Mouse (Mus musculus): ENCODE measurements around the gene Tm2d1. TPM values are rescaled to one million over a fixed set of nuclear protein-coding genes. Genes with fewer than 3 reads are reported as not detected.

Gene Tm2d1
- polyA plus RNA-seq, 1 experiment from 2014 or later = 147 TPM

DNA sequence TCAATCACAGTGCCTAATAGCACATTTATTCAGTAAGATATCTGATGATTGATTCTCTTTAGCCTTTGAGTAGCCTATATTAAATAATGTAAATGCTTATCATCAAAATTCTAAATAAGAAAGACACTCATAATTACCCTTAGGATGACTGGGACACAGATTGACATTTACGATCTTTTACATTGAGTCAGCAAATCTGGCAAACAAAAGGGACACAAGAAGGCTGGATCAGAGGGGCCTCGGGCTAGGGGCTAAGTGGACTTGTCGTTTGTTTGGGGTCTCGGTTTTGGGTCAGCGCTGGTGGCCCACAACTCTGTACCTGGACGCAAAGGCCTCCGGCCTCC lies 12.2 kb upstream of the Tm2d1 start:
- no peaks in the 10 kb centered on the region for H3K9me3 ChIP-seq (ENCODE audit: control insufficient read depth, low read length)
- WGBS = 3% methylated on average over 7 of the region's 7 CpGs
- H3K9ac ChIP-seq (replicated peaks; ENCODE audit: low read depth, low read length) = peak overlapping the region; percentile 99
- H3K4me1 ChIP-seq (ENCODE audit: control insufficient read depth, insufficient read depth, low read length) = 0 out of 2 replicates have a peak, but pooled peaks cover 7% of the 10 kb centered on the region
- peak overlapping the region; percentile 90 for H3K4me2 ChIP-seq (ENCODE audit: low read depth, low read length)
- no peaks in the 10 kb centered on the region for H3K36me3 ChIP-seq (ENCODE audit: control insufficient read depth, insufficient read depth, low read length)
- ATAC-seq (ENCODE audit: low read depth) = peak; percentile 45
- H3K27ac ChIP-seq (ENCODE audit: low read depth, low read length) = peak overlapping the region; percentile 84
- H3K27me3 ChIP-seq (ENCODE audit: control insufficient read depth, insufficient read depth, low read length) = no peaks in the 10 kb centered on the region
- H3K4me3 ChIP-seq (ENCODE audit: low read depth, low read length) = peak overlapping the region; percentile 83

DNA sequence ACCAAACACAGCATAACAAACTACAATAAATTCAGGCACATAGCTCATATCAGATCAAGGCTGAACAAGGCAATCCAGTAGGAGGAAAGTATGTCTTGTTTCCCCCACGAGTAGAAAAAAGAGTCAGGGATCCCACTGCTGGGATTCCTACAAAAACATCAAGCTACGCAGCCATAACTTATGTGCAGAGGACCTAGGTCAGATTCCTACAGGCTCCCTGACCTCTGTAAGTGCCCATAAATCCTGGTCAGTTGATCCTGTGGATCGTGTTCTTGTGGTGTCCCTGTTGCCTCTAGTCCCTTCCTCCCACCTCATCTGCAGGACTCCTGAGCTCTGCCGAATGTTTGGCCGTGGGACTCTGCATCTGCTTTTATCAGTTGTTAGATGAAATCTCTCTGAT lies 1.9 kb upstream of the Tm2d1 start:
- ATAC-seq (ENCODE audit: low read depth) = no peak
- no peaks in the 10 kb centered on the region for H3K9me3 ChIP-seq (ENCODE audit: control insufficient read depth, low read length)

DNA sequence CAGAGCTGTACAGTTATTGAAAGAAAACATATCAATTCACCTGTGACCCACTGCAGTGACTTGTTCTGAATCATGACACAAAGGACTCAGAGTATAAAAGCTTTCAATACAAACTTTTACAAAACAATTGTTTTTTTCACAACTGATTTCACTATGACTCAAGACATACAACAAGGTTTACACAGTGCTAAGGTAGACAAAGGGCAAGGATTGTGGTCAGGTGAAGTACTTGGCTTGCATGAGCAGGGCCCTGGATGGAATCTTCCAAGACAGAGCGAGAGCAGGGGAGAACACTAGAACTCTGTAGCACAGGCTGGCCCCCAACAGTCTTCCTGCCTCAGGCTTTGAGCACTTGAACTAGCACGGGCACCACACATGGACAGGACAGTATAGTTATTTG lies 6.2 kb downstream of the Tm2d1 start:
- H3K36me3 ChIP-seq (ENCODE audit: control insufficient read depth, insufficient read depth, low read length) = no peaks in the 10 kb centered on the region
- H3K27me3 ChIP-seq (ENCODE audit: control insufficient read depth, insufficient read depth, low read length) = no peaks in the 10 kb centered on the region
- no peak overlapping the region for H3K9ac ChIP-seq (replicated peaks; ENCODE audit: low read depth, low read length)
- WGBS = 90% methylated on average over 2 of the region's 2 CpGs
- H3K9me3 ChIP-seq (ENCODE audit: control insufficient read depth, low read length) = no peaks in the 10 kb centered on the region
- no peak for ATAC-seq (ENCODE audit: low read depth)
- H3K4me3 ChIP-seq (ENCODE audit: low read depth, low read length) = no peak overlapping the region
- peaks cover 4% of the 10 kb centered on the region for H3K4me1 ChIP-seq (ENCODE audit: control insufficient read depth, insufficient read depth, low read length)
- H3K4me2 ChIP-seq (ENCODE audit: low read depth, low read length) = no peak overlapping the region
- no peak overlapping the region for H3K27ac ChIP-seq (ENCODE audit: low read depth, low read length)

More for the DNA sequence above, 1.9 kb upstream of the Tm2d1 start:
- Histone ChIP-seq H3K27me3 (ENCODE audit: control insufficient read depth, insufficient read depth, low read length) (no peaks in the 10 kb centered on the region), H3K4me3 (ENCODE audit: low read depth, low read length) (no peak overlapping the region), H3K36me3 (ENCODE audit: control insufficient read depth, insufficient read depth, low read length) (no peaks in the 10 kb centered on the region), H3K9ac (replicated peaks; ENCODE audit: low read depth, low read length) (no peak overlapping the region), H3K4me1 (ENCODE audit: control insufficient read depth, insufficient read depth, low read length) (peaks cover 9% of the 10 kb centered on the region), H3K4me2 (ENCODE audit: low read depth, low read length) (no peak overlapping the region), H3K27ac (ENCODE audit: low read depth, low read length) (no peak overlapping the region)
- 54% methylated on average over 5 of the region's 5 CpGs for WGBS

DNA sequence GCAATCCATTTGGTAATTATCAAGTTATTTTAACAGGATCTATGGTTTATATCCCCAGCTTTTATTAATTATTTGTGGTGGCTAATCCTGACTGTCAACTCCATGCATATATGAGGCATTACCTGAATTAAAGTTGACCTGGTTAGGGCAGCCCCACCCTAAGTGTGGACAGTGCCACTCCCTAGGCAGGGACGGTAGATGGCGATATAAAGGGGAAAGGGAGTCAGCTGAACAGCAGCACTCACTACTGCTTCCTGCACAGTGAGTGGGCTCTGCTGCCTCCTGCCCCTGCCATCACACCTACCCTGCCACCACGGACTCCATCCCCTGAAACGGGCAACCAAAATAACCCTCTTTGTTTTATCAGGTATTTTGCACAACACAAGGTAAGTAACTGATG lies 7.7 kb downstream of the Tm2d1 start:
- Histone ChIP-seq H3K4me2 (ENCODE audit: low read depth, low read length) (no peak overlapping the region), H3K36me3 (ENCODE audit: control insufficient read depth, insufficient read depth, low read length) (no peaks in the 10 kb centered on the region), H3K9ac (replicated peaks; ENCODE audit: low read depth, low read length) (no peak overlapping the region), H3K27me3 (ENCODE audit: control insufficient read depth, insufficient read depth, low read length) (no peaks in the 10 kb centered on the region), H3K4me3 (ENCODE audit: low read depth, low read length) (no peak overlapping the region), H3K4me1 (ENCODE audit: control insufficient read depth, insufficient read depth, low read length) (no peaks in the 10 kb centered on the region), H3K27ac (ENCODE audit: low read depth, low read length) (no peak overlapping the region), H3K9me3 (ENCODE audit: control insufficient read depth, low read length) (no peaks in the 10 kb centered on the region)
- WGBS = 61% methylated on average over 4 of the region's 4 CpGs
- ATAC-seq (ENCODE audit: low read depth) = no peak

DNA sequence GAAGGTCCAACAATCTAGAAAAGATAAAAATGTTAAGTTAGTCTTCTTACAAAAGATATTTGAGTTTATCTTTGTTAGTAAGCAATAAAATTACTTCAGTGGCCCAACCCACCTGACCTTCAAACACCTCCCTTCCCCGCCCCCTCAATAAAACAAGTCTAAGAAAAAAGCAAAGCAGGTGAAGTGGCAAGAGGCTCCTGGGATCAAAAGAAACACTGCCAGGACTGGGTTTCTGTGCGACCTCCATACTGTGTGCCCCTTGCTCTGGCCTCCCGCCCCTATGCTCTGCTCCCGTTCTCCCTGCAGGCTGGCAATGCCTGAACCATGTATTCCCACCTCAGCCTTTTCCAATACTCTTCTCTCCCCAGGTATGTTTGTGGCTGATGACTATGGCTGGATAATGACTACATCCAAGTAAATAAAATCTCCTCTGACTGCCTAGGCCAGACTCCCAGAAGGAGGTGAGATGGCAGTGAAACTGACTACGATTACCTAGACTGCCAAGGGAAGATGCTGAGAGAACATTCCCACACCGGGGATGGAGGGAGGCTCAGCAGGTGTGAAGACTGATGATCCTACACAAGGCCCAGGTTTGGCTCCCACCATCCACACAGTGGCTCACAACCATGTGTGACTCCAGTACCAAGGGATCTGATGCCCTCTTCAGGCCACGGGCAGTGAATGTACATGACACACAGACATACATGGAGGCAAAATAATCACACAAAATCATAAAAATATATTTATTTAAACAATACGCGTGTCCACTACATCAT lies 24.9 kb downstream of the Tm2d1 start:
- H3K27me3 ChIP-seq (ENCODE audit: control insufficient read depth, insufficient read depth, low read length) = no peaks in the 10 kb centered on the region
- H3K4me3 ChIP-seq (ENCODE audit: low read depth, low read length) = no peak overlapping the region
- H3K36me3 ChIP-seq (ENCODE audit: control insufficient read depth, insufficient read depth, low read length) = peaks cover 3% of the 10 kb centered on the region; the same call in 1 of the 2 replicates
- H3K27ac ChIP-seq (ENCODE audit: low read depth, low read length) = no peak overlapping the region
- 84% methylated on average over 9 of the region's 9 CpGs for WGBS
- H3K4me2 ChIP-seq (ENCODE audit: low read depth, low read length) = no peak overlapping the region
- no peak overlapping the region for H3K9ac ChIP-seq (replicated peaks; ENCODE audit: low read depth, low read length)
- no peaks in the 10 kb centered on the region for H3K4me1 ChIP-seq (ENCODE audit: control insufficient read depth, insufficient read depth, low read length)
- ATAC-seq (ENCODE audit: low read depth) = no peak
- H3K9me3 ChIP-seq (ENCODE audit: control insufficient read depth, low read length) = no peaks in the 10 kb centered on the region

DNA sequence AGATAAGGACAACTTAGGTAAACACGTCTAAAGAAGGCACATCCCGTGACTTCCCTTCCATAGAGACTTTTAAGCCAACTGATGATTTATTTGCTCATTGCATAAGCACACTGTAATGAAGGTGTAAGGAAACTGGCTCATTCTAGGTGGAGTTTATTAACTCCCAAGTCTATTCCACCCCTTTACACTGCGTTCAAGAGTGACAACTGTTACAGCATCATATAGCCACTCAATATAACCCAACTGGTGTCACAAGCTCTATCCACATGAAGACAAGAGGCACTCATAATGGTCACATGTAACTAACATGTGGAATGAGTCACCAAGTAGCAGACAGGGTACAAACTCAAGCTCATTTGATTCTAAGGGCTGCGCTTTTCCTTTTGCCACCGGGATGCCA lies 34.5 kb downstream of the Tm2d1 start:
- H3K36me3 ChIP-seq (ENCODE audit: control insufficient read depth, insufficient read depth, low read length) = no peaks in the 10 kb centered on the region
- no peak for ATAC-seq (ENCODE audit: low read depth)
- H3K27ac ChIP-seq (ENCODE audit: low read depth, low read length) = no peak overlapping the region
- no peak overlapping the region for H3K4me2 ChIP-seq (ENCODE audit: low read depth, low read length)
- WGBS = 88% methylated on average over 5 of the region's 5 CpGs
- H3K27me3 ChIP-seq (ENCODE audit: control insufficient read depth, insufficient read depth, low read length) = no peaks in the 10 kb centered on the region
- H3K9ac ChIP-seq (replicated peaks; ENCODE audit: low read depth, low read length) = no peak overlapping the region
- no peaks in the 10 kb centered on the region for H3K4me1 ChIP-seq (ENCODE audit: control insufficient read depth, insufficient read depth, low read length)
- H3K9me3 ChIP-seq (ENCODE audit: control insufficient read depth, low read length) = no peaks in the 10 kb centered on the region
- no peak overlapping the region for H3K4me3 ChIP-seq (ENCODE audit: low read depth, low read length)

DNA sequence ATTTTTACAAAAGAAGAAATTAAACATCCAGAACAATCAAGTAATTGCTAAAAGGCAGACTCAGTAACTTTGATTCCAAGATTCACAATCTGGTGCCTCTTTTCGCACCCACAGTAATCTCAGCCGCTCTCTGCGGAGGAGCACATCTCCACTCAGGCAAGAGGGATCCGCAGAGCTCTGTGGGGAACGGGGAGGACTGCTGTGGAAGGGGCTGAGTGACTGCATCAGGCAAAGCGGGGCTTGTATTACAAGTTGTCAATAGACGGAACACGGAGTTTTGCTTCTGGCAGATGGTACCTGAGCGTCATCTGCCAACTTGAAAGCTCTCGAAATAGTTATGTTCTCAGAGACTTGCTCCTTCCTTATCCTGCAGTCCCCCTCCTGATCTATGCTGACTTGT lies 37.3 kb downstream of the Tm2d1 start:
- no peak for ATAC-seq (ENCODE audit: low read depth)
- H3K36me3 ChIP-seq (ENCODE audit: control insufficient read depth, insufficient read depth, low read length) = no peaks in the 10 kb centered on the region
- no peaks in the 10 kb centered on the region for H3K27me3 ChIP-seq (ENCODE audit: control insufficient read depth, insufficient read depth, low read length)
- no peak overlapping the region for H3K4me2 ChIP-seq (ENCODE audit: low read depth, low read length)
- no peak overlapping the region for H3K4me3 ChIP-seq (ENCODE audit: low read depth, low read length)
- H3K9ac ChIP-seq (replicated peaks; ENCODE audit: low read depth, low read length) = no peak overlapping the region
- no peaks in the 10 kb centered on the region for H3K4me1 ChIP-seq (ENCODE audit: control insufficient read depth, insufficient read depth, low read length)
- H3K9me3 ChIP-seq (ENCODE audit: control insufficient read depth, low read length) = no peaks in the 10 kb centered on the region
- WGBS = 93% methylated on average over 10 of the region's 10 CpGs
- H3K27ac ChIP-seq (ENCODE audit: low read depth, low read length) = no peak overlapping the region

DNA sequence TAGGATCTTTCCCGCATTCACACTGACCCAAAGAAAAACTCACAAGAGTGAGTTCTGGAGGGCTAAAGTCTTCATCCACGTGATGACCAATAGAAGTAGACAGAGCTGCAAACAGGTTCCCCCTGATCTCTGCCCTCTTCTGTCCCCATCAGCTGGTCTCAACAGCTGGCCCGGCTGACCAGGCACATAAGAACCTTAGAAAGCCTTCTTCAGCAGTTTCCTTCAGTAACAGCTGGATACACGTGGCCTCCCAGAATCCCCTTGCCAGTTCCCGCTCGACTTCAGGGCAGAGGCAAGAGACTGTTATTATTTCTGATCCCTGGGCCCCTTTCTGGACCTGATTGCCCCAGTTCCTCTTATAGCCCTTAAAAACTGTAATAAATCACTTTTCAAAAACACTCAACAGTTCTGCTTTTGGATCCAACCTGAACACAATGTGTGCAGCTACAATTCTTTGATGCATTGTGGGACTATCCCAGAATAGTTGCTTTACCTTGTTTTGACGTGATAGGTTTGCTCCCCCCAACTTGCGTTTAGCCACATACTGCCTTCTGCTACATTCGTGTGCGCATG lies 43.0 kb downstream of the Tm2d1 start:
- WGBS = 85% methylated on average over 10 of the region's 10 CpGs
- Histone ChIP-seq H3K27me3 (ENCODE audit: control insufficient read depth, insufficient read depth, low read length) (no peaks in the 10 kb centered on the region), H3K4me3 (ENCODE audit: low read depth, low read length) (no peak overlapping the region), H3K4me1 (ENCODE audit: control insufficient read depth, insufficient read depth, low read length) (no peaks in the 10 kb centered on the region), H3K9me3 (ENCODE audit: control insufficient read depth, low read length) (no peaks in the 10 kb centered on the region), H3K36me3 (ENCODE audit: control insufficient read depth, insufficient read depth, low read length) (no peaks in the 10 kb centered on the region), H3K9ac (replicated peaks; ENCODE audit: low read depth, low read length) (no peak overlapping the region), H3K27ac (ENCODE audit: low read depth, low read length) (no peak overlapping the region), H3K4me2 (ENCODE audit: low read depth, low read length) (no peak overlapping the region)
- no peak for ATAC-seq (ENCODE audit: low read depth)
